Mouse (Mus musculus) common myeloid progenitor, adult 5-6 weeks (primary cell): ENCODE data around the gene Dock4. TPM values are rescaled to one million over a fixed set of nuclear protein-coding genes. Genes with fewer than 3 reads are reported as not detected.
A peak's percentile ranks its signal among the peaks of the same experiment; 100 is the strongest.

ENCODE experiments used
- ATAC-seq: replicated peaks from 2 replicates; pipeline ENCODE4 v1.8.0; 2016; ENCODE audit warnings: low read depth, mild to moderate bottlenecking, moderate TSS enrichment, inconsistent platforms; ENCODE audit not compliant: poor library complexity, severe bottlenecking
- total RNA-seq: library from RNA; stranded (forward); fragments of 200-1000, 187-1606 nt; gene quantifications from 2 replicates; pipeline ENCODE4 v1.2.3, GENCODE M21; 2017

Dock4 gene
- total RNA-seq, 1 experiment from 2014 or later: 1.1 TPM

GRCm38 (mm10) chr12:40459673-40460265 lies 14.0 kb downstream of the Dock4 start:
- ATAC-seq: 0 out of 2 replicates have a peak, but pooled peaks have one; percentile 25

- ATAC-seq: no peak
Observed at GRCm38 (mm10) chr12:40462693-40463235, 17.0 kb downstream of the Dock4 start.

- ATAC-seq: no peak
Observed at GRCm38 (mm10) chr12:40463828-40464227, 18.1 kb downstream of the Dock4 start.

- ATAC-seq: no peak
Observed at GRCm38 (mm10) chr12:40464282-40464681, 18.5 kb downstream of the Dock4 start.

GRCm38 (mm10) chr12:40468235-40468634 lies 22.5 kb downstream of the Dock4 start:
- ATAC-seq: no peak

- ATAC-seq: no peak
Observed at GRCm38 (mm10) chr12:40469009-40469408, 23.3 kb downstream of the Dock4 start.

GRCm38 (mm10) chr12:40471649-40472399 lies 26.1 kb downstream of the Dock4 start:
- no peak for ATAC-seq

- ATAC-seq: no peak
Observed at GRCm38 (mm10) chr12:40473709-40474108, 28.0 kb downstream of the Dock4 start.

- no peak for ATAC-seq
Observed at GRCm38 (mm10) chr12:40477621-40478452, 32.1 kb downstream of the Dock4 start.

- no peak for ATAC-seq
Observed at GRCm38 (mm10) chr12:40484224-40484623, 38.5 kb downstream of the Dock4 start.

- ATAC-seq: no peak
Observed at GRCm38 (mm10) chr12:40485210-40485609, 39.5 kb downstream of the Dock4 start.

- no peak for ATAC-seq
Observed at GRCm38 (mm10) chr12:40486047-40486837, 40.5 kb downstream of the Dock4 start.

- ATAC-seq: no peak
Observed at GRCm38 (mm10) chr12:40496387-40496786, 50.6 kb downstream of the Dock4 start.

- ATAC-seq: no peak
Observed at GRCm38 (mm10) chr12:40497806-40498205, 52.1 kb downstream of the Dock4 start.

- ATAC-seq: no peak
Observed at GRCm38 (mm10) chr12:40498250-40498671, 52.5 kb downstream of the Dock4 start.

GRCm38 (mm10) chr12:40498928-40499626 lies 53.3 kb downstream of the Dock4 start:
- no peak for ATAC-seq

GRCm38 (mm10) chr12:40499627-40500329 lies 54.0 kb downstream of the Dock4 start:
- no peak for ATAC-seq

- no peak for ATAC-seq
Observed at GRCm38 (mm10) chr12:40501141-40501540, 55.4 kb downstream of the Dock4 start.

- no peak for ATAC-seq
Observed at GRCm38 (mm10) chr12:40503520-40503919, 57.8 kb downstream of the Dock4 start.
